Mouse (Mus musculus) layer of hippocampus, adult 18-20 months (tissue): ENCODE results near the gene Pirb. TPM values are rescaled to one million over a fixed set of nuclear protein-coding genes. Genes with fewer than 3 reads are reported as not detected.

Source experiments
- DNase-seq, 2 experiments: peaks; one replicate each; pipeline ENCODE4 v3.0.0; 2022; ENCODE audit warnings: low spot score in 2 of 2
- total RNA-seq, 2 experiments: library from RNA; stranded (reverse); gene quantifications; 2 replicates each; pipeline ENCODE4 v1.2.3; 2021

Gene Pirb
- total RNA-seq, 2 experiments from 2014 or later = 0.15 TPM; not detected in 1

DNA sequence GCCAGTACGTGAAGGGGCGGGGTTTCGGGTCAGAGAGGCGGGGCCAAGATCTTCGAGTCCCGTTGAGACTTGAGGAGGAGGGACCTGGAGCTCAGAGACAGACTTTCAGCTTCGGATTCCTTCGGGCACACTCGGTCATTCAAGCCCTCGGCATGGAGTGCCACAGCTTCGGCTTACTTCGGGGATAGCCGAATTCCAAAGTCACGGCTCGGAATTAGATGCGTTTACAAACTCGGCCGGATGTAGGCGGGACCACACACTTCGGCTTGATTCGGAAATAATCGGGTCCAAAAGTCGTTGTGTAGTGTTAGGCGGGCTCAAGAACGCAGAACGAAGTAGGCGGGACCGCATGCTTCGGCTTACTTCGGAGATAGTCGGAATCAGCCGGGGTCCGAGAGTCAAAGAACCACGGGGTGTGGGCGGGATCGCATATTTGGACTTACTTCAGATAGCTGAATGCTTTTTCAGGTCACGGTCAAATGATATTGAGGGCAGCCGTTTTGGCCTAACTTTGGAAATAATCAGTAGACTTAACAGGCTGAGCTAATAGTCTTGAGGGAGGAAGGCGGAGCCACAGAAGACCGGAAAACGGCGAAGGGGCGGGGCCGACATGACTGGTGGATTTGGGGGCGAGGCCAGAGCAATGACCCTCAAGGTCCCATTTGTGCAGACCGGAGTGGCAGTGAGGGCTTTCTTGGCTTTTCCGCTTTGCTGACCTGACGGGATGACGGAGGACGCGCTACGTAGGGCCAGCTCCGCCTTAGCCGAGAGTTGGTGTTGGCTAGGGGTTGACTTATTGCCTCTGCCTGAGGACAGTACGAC is 27.0 kb downstream of the Pirb start, which contains the start of gene Mboat7:
Gene Mboat7 (minus strand): TSS at position 537 of the 822 bp plus-strand sequence.
- DNase-seq = peak; percentile 95 to 99

- DNase-seq = no peak
These were observed 27.7 kb downstream of the Pirb start, which contains the start of gene Tsen34 for GRCm38 (mm10) chr7:3692382-3692986. Gene Tsen34 (plus strand): TSS chr7:3692863.

DNA sequence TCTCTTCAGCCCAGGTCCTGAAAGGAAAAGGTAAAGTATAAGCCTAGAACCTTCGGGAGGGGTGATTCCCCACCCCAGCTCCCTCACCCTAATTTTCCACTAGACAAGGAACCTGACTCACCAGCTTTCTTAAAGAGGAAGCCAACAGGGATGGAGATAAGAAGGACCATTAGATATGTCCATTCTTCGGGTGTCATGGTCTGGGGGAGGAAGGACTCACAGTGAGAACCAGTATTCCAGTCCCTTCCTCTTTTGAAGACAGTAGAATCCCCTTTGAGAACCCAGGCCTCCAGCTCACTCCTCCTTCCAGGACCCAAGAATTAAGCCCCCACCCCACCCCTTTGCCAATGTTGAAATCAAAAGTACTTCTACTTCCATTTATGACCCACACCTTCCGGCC is 28.3 kb downstream of the Pirb start:
- DNase-seq = no peak

DNA sequence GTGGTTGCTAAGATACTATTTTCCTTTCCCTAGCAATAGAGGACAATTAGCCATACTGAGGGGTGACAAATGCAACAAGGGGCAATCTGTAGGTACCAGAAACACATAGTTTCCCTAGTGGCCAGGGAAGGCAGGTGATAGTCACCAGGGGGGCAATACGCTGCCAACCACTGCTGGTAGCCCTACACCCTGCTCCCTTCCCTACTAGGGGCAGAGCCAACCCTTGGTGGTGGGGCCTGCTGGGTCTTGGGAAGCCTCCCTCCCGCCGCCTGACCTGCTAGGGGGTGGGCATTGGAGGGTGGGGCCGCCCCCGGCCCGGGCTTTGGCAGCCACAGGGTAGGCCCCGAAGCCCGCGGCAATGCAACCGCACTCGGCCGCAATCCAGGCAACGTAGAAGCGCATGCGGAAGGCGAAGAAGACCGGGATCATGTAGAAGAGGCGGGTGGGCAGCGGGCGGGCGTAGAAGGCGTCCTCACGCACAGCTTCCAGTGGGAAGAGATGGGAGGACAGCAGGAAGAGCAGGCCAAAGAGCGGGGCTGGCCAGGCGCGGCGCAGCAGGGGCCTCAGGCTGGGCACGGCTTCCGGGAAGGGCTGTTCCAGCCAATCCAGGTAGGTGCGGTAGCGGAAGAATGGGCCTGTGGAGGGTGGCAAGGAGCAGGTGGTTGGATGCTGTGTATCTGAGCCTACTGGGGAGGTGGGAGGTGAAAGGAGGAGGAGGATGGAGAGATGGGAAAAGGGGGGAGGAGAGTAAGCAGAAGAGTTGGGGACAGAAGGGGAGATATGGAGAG is 34.6 kb downstream of the Pirb start:
- DNase-seq = no peak

DNA sequence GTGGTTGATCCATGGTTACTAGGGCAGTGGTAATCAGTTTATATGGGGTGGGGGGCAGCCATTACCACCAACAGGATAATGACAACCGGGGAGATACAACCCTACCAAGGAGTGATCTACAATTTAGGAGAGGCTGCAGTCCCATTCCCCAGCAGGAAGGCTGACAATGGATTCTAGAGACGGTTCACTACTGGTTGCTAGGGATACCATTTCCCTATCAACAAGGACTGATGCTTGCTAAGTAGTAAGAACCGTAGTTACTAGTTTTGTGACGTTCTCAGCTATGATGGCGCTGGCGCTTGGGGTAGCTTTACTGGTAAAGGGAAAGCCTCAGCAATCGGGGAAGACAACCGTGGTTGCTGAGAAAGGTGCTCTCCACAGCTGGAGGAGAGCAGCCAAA is 35.5 kb downstream of the Pirb start:
- no peak for DNase-seq

- peak; percentile 22 to 58 for DNase-seq
These were observed 36.2 kb downstream of the Pirb start for GRCm38 (mm10) chr7:3683908-3684550.

DNA sequence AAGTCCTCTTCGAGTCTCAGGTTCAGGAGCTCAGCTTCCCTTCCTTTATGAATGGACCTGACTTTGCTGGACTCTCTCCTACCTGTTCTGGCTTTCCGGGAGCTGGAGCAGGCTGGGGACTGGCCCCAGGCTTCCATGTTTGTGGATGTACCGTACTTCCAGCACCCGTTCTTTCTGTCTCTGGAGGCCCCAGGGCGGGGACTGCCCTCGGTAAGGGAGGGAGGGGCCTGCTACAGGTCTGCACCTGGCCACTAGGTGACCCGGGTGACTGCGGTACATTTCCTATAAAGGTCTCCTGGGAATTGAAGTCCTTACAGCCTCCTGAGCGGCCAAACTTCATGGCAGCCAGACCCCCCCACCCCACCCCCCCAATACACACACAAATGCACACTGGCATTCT is 42.8 kb downstream of the Pirb start, which contains the start of gene Tmc4:
Gene Tmc4 (minus strand): TSS at position 212 of the 400 bp plus-strand sequence.
- DNase-seq = no peak

DNA sequence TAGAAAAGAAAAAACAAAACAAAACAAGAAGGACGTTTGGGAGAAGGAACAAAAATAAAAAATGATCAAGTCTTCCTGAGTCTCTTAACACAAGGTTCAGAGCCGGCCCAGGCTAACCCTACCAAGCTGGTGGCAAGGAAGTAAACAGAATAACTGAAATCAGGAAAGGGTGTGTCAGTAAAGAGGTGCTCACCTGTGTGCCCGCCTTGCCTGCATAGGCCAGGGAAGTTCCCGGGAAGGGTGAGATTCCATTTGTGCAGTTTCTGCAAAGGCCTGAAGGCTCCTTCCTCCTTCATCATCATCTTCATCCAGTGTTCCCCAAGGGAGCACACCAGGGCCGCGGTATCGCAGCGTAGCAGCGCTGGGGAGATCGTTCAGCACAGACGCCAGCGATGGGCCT is 43.8 kb downstream of the Pirb start:
- no peak for DNase-seq

DNA sequence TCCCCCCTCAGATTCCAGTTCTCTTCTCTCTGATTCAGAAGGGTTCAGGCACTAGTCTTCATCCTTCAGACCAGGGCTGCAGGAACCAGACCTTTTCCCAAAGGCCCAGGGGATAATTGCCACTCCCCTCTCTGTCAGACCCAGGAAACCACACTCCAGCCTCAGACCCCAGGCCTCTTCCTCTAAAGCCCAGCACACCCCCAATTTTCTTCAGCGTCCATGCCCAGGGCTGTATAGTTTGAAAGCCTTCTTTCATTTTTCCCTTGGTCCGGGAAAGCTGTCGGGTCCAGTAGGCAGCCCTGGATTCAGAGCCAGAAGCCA is 45.0 kb downstream of the Pirb start:
- no peak for DNase-seq

- DNase-seq = peak; percentile 51 to 87
These were observed 45.5 kb downstream of the Pirb start for GRCm38 (mm10) chr7:3674507-3675227.

- no peak for DNase-seq
These were observed 53.2 kb downstream of the Pirb start for GRCm38 (mm10) chr7:3666921-3667391.

GRCm38 (mm10) chr7:3665215-3666114 is 54.7 kb downstream of the Pirb start, which contains the start of gene Leng1:
Gene Leng1 (minus strand): TSS chr7:3665840.
- peak; percentile 97 to 98 for DNase-seq

DNA sequence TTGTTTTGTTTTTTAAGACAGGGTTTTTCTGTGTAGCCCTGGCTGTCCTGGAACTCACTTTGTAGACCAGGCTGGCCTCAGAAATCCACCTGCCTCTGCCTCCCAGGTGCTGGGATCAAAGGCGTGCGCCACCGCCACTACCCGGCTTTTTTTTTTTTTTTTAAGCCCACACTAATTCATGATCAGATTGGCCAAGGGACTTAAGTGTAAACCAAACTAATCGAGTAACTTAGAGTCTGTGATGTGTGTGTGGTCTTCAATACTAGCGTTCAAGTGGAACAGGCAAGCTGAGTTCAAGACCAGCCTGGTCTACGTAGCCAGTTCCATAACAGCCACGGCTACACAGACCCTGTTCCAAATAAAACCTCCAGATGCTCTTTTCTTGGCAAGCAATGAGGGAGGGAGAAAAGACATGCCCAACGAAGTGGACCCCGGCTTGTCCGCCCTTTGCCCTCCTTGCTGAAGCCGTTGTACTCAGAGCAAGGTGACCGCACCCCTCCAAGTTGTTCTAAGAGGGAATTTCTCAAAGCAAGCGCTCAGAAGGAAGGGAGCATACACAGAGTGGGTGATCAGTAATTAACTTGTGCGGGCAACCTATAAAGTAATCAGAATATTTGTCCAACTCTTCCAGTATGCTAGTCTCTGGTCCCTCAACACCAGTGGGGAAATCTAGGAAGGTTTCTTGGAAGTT is 55.5 kb downstream of the Pirb start:
- no peak for DNase-seq

Other genes with a start within 250 kb of the Pirb start
- gene Tarm1, start 217.8 kb downstream of the Pirb start, total RNA-seq = not detected
- gene Oscar, start 104.2 kb downstream of the Pirb start, total RNA-seq = 1 to 10 TPM; 1.0 to 1.1 TPM
- gene Ndufa3, start 103.0 kb downstream of the Pirb start, total RNA-seq = 100 to 1,000 TPM; 549 to 603 TPM
- 10 to 100 TPM; 39.2 to 44.2 TPM for gene Tfpt, start 90.5 kb downstream of the Pirb start, total RNA-seq
- gene Prpf31, start 90.4 kb downstream of the Pirb start, total RNA-seq = 10 to 100 TPM; 49.7 to 55.4 TPM
- gene Cnot3, start 75.1 kb downstream of the Pirb start, total RNA-seq = 10 to 100 TPM; 59.1 to 60.6 TPM
- gene Leng1, start 54.6 kb downstream of the Pirb start, total RNA-seq = 1 to 10 TPM; 5.8 to 6.6 TPM
- 1 to 10 TPM; 5.6 to 6.2 TPM for gene Tmc4, start 42.8 kb downstream of the Pirb start, total RNA-seq
- gene Tsen34, start 27.5 kb downstream of the Pirb start, total RNA-seq = 10 to 100 TPM; 79.6 to 89.9 TPM
- gene Mboat7, start 26.9 kb downstream of the Pirb start, total RNA-seq = 100 to 1,000 TPM; 167 to 184 TPM
- gene Rps9, start 16.4 kb downstream of the Pirb start, total RNA-seq = 100 to 1,000 TPM; 390 to 414 TPM
- gene Gm15448, start 105.3 kb upstream of the Pirb start, total RNA-seq = not detected
- gene Pira2, start 124.7 kb upstream of the Pirb start, total RNA-seq = not detected
- gene Gm14548, start 177.7 kb upstream of the Pirb start, total RNA-seq = not detected
- gene Lilra6, start 195.1 kb upstream of the Pirb start, total RNA-seq = not detected